In genomic region chr16:89699710-89700109, GRCm38 (mm10) we compare ENCODE assay signal across 14 mouse cellular contexts.
A peak's percentile ranks its signal among the peaks of the same experiment; 100 is the strongest.
DNase-seq lines count a peak whose midpoint lies in the region; ATAC-seq and TF ChIP-seq lines count a peak whose summit lies in the region.
"Had no signal": no experiment of that assay in that cellular context is flagged by ENCODE, and none has a peak within 500 bp of the region (broad histone marks: within the 10 kb centered on the region; RNA-seq: fewer than 3 reads in every experiment).

No protein-coding gene starts in this region.

- no peak; the same call in 1 of the 2 replicates for ATAC-seq in heart, embryonic 15.5 days (replicated peaks; ENCODE audit: insufficient number of reproducible peaks, insufficient read depth, low FRiP score, low read depth)
- no peak for ATAC-seq in heart, embryonic 11.5 days (replicated peaks; ENCODE audit: insufficient number of reproducible peaks, low FRiP score, low TSS enrichment)
- 0 out of 2 replicates have a peak, but pooled peaks have one; percentile 19 for ATAC-seq in lung, embryonic 14.5 days (ENCODE audit: insufficient read depth)
- ATAC-seq in lung, postnatal 0 days: no peak
- peak; percentile 26; the same call in 1 of the 2 replicates for ATAC-seq in limb, embryonic 12.5 days (ENCODE audit: insufficient number of reproducible peaks, insufficient read depth, low FRiP score, low TSS enrichment, low read depth)
- ATAC-seq in liver, embryonic 11.5 days (replicated peaks; ENCODE audit: low FRiP score): no peak
- ATAC-seq in cerebellum, adult (ENCODE audit: insufficient number of reproducible peaks, low FRiP score, low TSS enrichment): no peak
- ATAC-seq: liver, postnatal 0 days had no signal

- no peak for DNase-seq in lung, embryonic 14.5 days
- no peak for DNase-seq in lung, postnatal 0 days (ENCODE audit: low spot score)
- DNase-seq in embryo, embryonic 10.5 days (ENCODE audit: low spot score): peak; percentile 68
- DNase-seq in liver, embryonic 11.5 days (ENCODE audit: low spot score): no peak
- DNase-seq: cerebellum, postnatal 10 days; gastrocnemius, postnatal 10 days; liver, postnatal 0 days had no signal

- no peak for TF ChIP-seq EP300 in lung, postnatal 0 days (IDR thresholded peaks at IDR 0.05)

- H3K36me3 ChIP-seq in heart, embryonic 15.5 days: no peaks in the 10 kb centered on the region
- H3K36me3 ChIP-seq in heart, embryonic 11.5 days (ENCODE audit: control insufficient read depth, insufficient read depth, low read length): no peaks in the 10 kb centered on the region
- H3K36me3 ChIP-seq in lung, embryonic 14.5 days (ENCODE audit: insufficient read depth): no peaks in the 10 kb centered on the region
- no peaks in the 10 kb centered on the region for H3K36me3 ChIP-seq in lung, postnatal 0 days (ENCODE audit: insufficient read depth, low read length)
- no peaks in the 10 kb centered on the region for H3K36me3 ChIP-seq in limb, embryonic 12.5 days
- H3K36me3 ChIP-seq in liver, embryonic 11.5 days (ENCODE audit: control insufficient read depth, insufficient read depth, low read length): no peaks in the 10 kb centered on the region
- H3K36me3 ChIP-seq: hindbrain, embryonic 15.5 days; neural tube, embryonic 13.5 days had no signal

- H3K4me2 ChIP-seq in heart, embryonic 15.5 days: no peak overlapping the region
- H3K4me2 ChIP-seq in heart, embryonic 11.5 days: no peak overlapping the region
- H3K4me2 ChIP-seq in lung, embryonic 14.5 days: no peak overlapping the region
- H3K4me2 ChIP-seq in lung, postnatal 0 days (replicated peaks; ENCODE audit: low read depth, low read length): no peak overlapping the region
- no peak overlapping the region for H3K4me2 ChIP-seq in limb, embryonic 12.5 days
- H3K4me2 ChIP-seq in liver, embryonic 11.5 days: no peak overlapping the region
- H3K4me2 ChIP-seq: hindbrain, embryonic 15.5 days; neural tube, embryonic 13.5 days had no signal

- no peak overlapping the region for H3K4me3 ChIP-seq in heart, embryonic 15.5 days
- H3K4me3 ChIP-seq in heart, embryonic 11.5 days (ENCODE audit: low read depth, low read length): no peak overlapping the region
- H3K4me3 ChIP-seq in lung, embryonic 14.5 days (ENCODE audit: low read depth, low read length): no peak overlapping the region
- no peak overlapping the region for H3K4me3 ChIP-seq in lung, postnatal 0 days (ENCODE audit: low read depth, low read length)
- no peak overlapping the region for H3K4me3 ChIP-seq in limb, embryonic 12.5 days (replicated peaks)
- no peak overlapping the region for H3K4me3 ChIP-seq in liver, embryonic 11.5 days (ENCODE audit: low read depth, low read length)
- H3K4me3 ChIP-seq: erythroblast, embryonic 14.5 days; hindbrain, embryonic 15.5 days; neural tube, embryonic 13.5 days had no signal

- H3K27ac ChIP-seq in heart, embryonic 15.5 days: peak overlapping the region; percentile 38; the same call in 1 of the 2 replicates
- no peak overlapping the region for H3K27ac ChIP-seq in heart, embryonic 11.5 days (ENCODE audit: low read depth, low read length)
- H3K27ac ChIP-seq in lung, embryonic 14.5 days (ENCODE audit: low read depth): no peak overlapping the region
- H3K27ac ChIP-seq in lung, postnatal 0 days (ENCODE audit: low read length): no peak overlapping the region
- H3K27ac ChIP-seq in limb, embryonic 12.5 days: peak overlapping the region; percentile 20; the same call in 1 of the 2 replicates
- H3K27ac ChIP-seq in liver, embryonic 11.5 days (ENCODE audit: low read depth, low read length): no peak overlapping the region
- H3K27ac ChIP-seq: hindbrain, embryonic 15.5 days; neural tube, embryonic 13.5 days had no signal

- WGBS in heart, embryonic 15.5 days: 11% methylated on average over 2 of the region's 2 CpGs
- WGBS in heart, embryonic 11.5 days (ENCODE audit: insufficient replicate concordance): 18% methylated on average over 2 of the region's 2 CpGs
- 7% methylated on average over 2 of the region's 2 CpGs for WGBS in lung, embryonic 14.5 days
- 6% methylated on average over 2 of the region's 2 CpGs for WGBS in lung, postnatal 0 days
- WGBS in limb, embryonic 12.5 days: 21% methylated on average over 2 of the region's 2 CpGs
- WGBS in liver, embryonic 11.5 days: 25% methylated on average over 2 of the region's 2 CpGs

- TF ChIP-seq CTCF in lung, embryonic 14.5 days (IDR thresholded peaks at IDR 0.05; ENCODE audit: low read depth): no peak
- TF ChIP-seq CTCF in lung, postnatal 0 days (IDR thresholded peaks at IDR 0.05): no peak

- H3K27me3 ChIP-seq in heart, embryonic 15.5 days: no peaks in the 10 kb centered on the region
- H3K27me3 ChIP-seq in heart, embryonic 11.5 days (ENCODE audit: control insufficient read depth, insufficient read depth, low read length): no peaks in the 10 kb centered on the region
- no peaks in the 10 kb centered on the region for H3K27me3 ChIP-seq in lung, embryonic 14.5 days (ENCODE audit: insufficient read depth, low read length)
- H3K27me3 ChIP-seq in lung, postnatal 0 days (replicated peaks; ENCODE audit: insufficient read depth, low read length): no peaks in the 10 kb centered on the region
- H3K27me3 ChIP-seq in limb, embryonic 12.5 days: no peaks in the 10 kb centered on the region
- no peaks in the 10 kb centered on the region for H3K27me3 ChIP-seq in liver, embryonic 11.5 days (replicated peaks; ENCODE audit: control insufficient read depth, insufficient read depth, low read length)
- H3K27me3 ChIP-seq: hindbrain, embryonic 15.5 days; neural tube, embryonic 13.5 days had no signal

- H3K9me3 ChIP-seq in heart, embryonic 15.5 days (replicated peaks): no peaks in the 10 kb centered on the region
- no peaks in the 10 kb centered on the region for H3K9me3 ChIP-seq in heart, embryonic 11.5 days (replicated peaks; ENCODE audit: control insufficient read depth, low read length)
- no peaks in the 10 kb centered on the region for H3K9me3 ChIP-seq in lung, embryonic 14.5 days (ENCODE audit: low read depth, low read length)
- H3K9me3 ChIP-seq in lung, postnatal 0 days (ENCODE audit: low read length): no peaks in the 10 kb centered on the region
- H3K9me3 ChIP-seq in limb, embryonic 12.5 days: no peaks in the 10 kb centered on the region
- no peaks in the 10 kb centered on the region for H3K9me3 ChIP-seq in liver, embryonic 11.5 days (ENCODE audit: control insufficient read depth, low read length)
- H3K9me3 ChIP-seq: hindbrain, embryonic 15.5 days; neural tube, embryonic 13.5 days had no signal

- peaks cover 19% of the 10 kb centered on the region for H3K4me1 ChIP-seq in heart, embryonic 15.5 days (replicated peaks)
- H3K4me1 ChIP-seq in heart, embryonic 11.5 days (ENCODE audit: control insufficient read depth, insufficient read depth, low read length): peaks cover 12% of the 10 kb centered on the region
- H3K4me1 ChIP-seq in lung, embryonic 14.5 days (ENCODE audit: insufficient read depth): no peaks in the 10 kb centered on the region; the same call in 1 of the 2 replicates
- no peaks in the 10 kb centered on the region for H3K4me1 ChIP-seq in lung, postnatal 0 days (ENCODE audit: insufficient read depth, low read depth, low read length)
- H3K4me1 ChIP-seq in limb, embryonic 12.5 days (replicated peaks): 0 out of 2 replicates have a peak, but pooled peaks cover 11% of the 10 kb centered on the region
- H3K4me1 ChIP-seq in liver, embryonic 11.5 days (replicated peaks; ENCODE audit: control insufficient read depth, insufficient read depth, low read length): 0 out of 2 replicates have a peak, but pooled peaks cover 2% of the 10 kb centered on the region

- H3K9ac ChIP-seq in heart, embryonic 15.5 days: no peak overlapping the region
- H3K9ac ChIP-seq in heart, embryonic 11.5 days (ENCODE audit: low read depth, low read length): no peak overlapping the region
- no peak overlapping the region for H3K9ac ChIP-seq in lung, embryonic 14.5 days
- no peak overlapping the region for H3K9ac ChIP-seq in lung, postnatal 0 days (replicated peaks; ENCODE audit: low read depth)
- H3K9ac ChIP-seq in limb, embryonic 12.5 days (replicated peaks): no peak overlapping the region
- no peak overlapping the region for H3K9ac ChIP-seq in liver, embryonic 11.5 days (ENCODE audit: low read depth, low read length)
- H3K9ac ChIP-seq: hindbrain, embryonic 15.5 days; liver, postnatal 0 days; neural tube, embryonic 13.5 days had no signal

Comparison
In these comparisons a context has a peak if more than half of its experiments do, and no peak if none do; other contexts are left out.
1. ATAC-seq: peak in lung, embryonic 14.5 days (single experiment) and limb, embryonic 12.5 days (single experiment); none in heart, embryonic 15.5 days (single experiment), heart, embryonic 11.5 days (single experiment), lung, postnatal 0 days (single experiment), liver, embryonic 11.5 days (single experiment) and cerebellum, adult (single experiment).
2. H3K27ac ChIP-seq: peak in heart, embryonic 15.5 days (single experiment) and limb, embryonic 12.5 days (single experiment); none in heart, embryonic 11.5 days (single experiment), lung, embryonic 14.5 days (single experiment), lung, postnatal 0 days (single experiment) and liver, embryonic 11.5 days (single experiment).